Mouse (Mus musculus) CD4-positive helper T cell, adult 2 months (primary cell): ENCODE results near the gene Tut7.
"Not testable (repeated sequence)": the region's sequence is repeated elsewhere in the genome, so short reads cannot be mapped to it uniquely, and the experiment has no call there.

Experiments used
- DNase-seq: peaks from one replicate; pipeline ENCODE4 v3.0.0-alpha.2; 2012; ENCODE audit warnings: low read depth, missing footprints, low spot score

The Tut7 gene

GRCm38 (mm10) chr13:59822507-59823462 is at the start of gene Tut7:
TSS of gene Tut7 (minus strand) at chr13:59823147.
- peak; percentile 98 for DNase-seq

- DNase-seq: no peak
Measured at GRCm38 (mm10) chr13:59872446-59872845, 49.5 kb upstream of the Tut7 start.

- DNase-seq: no peak
Measured at GRCm38 (mm10) chr13:59870004-59870403, 47.1 kb upstream of the Tut7 start.

GRCm38 (mm10) chr13:59868011-59868649 is 45.2 kb upstream of the Tut7 start:
- DNase-seq: no peak

GRCm38 (mm10) chr13:59867103-59867502 is 44.2 kb upstream of the Tut7 start:
- DNase-seq: no peak

GRCm38 (mm10) chr13:59859515-59859914 is 36.6 kb upstream of the Tut7 start:
- no peak for DNase-seq

- DNase-seq: peak; percentile 14
Measured at GRCm38 (mm10) chr13:59856286-59857070, 33.5 kb upstream of the Tut7 start.

- DNase-seq: no peak
Measured at GRCm38 (mm10) chr13:59853471-59853870, 30.5 kb upstream of the Tut7 start.

GRCm38 (mm10) chr13:59850373-59850772 is 27.4 kb upstream of the Tut7 start:
- no peak for DNase-seq

- no peak for DNase-seq
Measured at GRCm38 (mm10) chr13:59844661-59845060, 21.7 kb upstream of the Tut7 start.

GRCm38 (mm10) chr13:59843976-59844375 is 21.0 kb upstream of the Tut7 start:
- DNase-seq: no peak

- peak; percentile 71 for DNase-seq
Measured at GRCm38 (mm10) chr13:59842226-59843210, 19.6 kb upstream of the Tut7 start.

- not testable (repeated sequence) for DNase-seq
Measured at GRCm38 (mm10) chr13:59841761-59842160, 18.8 kb upstream of the Tut7 start.

- DNase-seq: peak; percentile 91
Measured at GRCm38 (mm10) chr13:59840429-59841169, 17.7 kb upstream of the Tut7 start.

- DNase-seq: no peak
Measured at GRCm38 (mm10) chr13:59839356-59839755, 16.4 kb upstream of the Tut7 start.

- no peak for DNase-seq
Measured at GRCm38 (mm10) chr13:59838464-59838863, 15.5 kb upstream of the Tut7 start.

GRCm38 (mm10) chr13:59836811-59837210 is 13.9 kb upstream of the Tut7 start:
- DNase-seq: no peak

GRCm38 (mm10) chr13:59836101-59836798 is 13.3 kb upstream of the Tut7 start:
- DNase-seq: no peak

- no peak for DNase-seq
Measured at GRCm38 (mm10) chr13:59834786-59835452, 12.0 kb upstream of the Tut7 start.
